ENCODE assay signal across 11 mouse cellular contexts in the genomic region with DNA sequence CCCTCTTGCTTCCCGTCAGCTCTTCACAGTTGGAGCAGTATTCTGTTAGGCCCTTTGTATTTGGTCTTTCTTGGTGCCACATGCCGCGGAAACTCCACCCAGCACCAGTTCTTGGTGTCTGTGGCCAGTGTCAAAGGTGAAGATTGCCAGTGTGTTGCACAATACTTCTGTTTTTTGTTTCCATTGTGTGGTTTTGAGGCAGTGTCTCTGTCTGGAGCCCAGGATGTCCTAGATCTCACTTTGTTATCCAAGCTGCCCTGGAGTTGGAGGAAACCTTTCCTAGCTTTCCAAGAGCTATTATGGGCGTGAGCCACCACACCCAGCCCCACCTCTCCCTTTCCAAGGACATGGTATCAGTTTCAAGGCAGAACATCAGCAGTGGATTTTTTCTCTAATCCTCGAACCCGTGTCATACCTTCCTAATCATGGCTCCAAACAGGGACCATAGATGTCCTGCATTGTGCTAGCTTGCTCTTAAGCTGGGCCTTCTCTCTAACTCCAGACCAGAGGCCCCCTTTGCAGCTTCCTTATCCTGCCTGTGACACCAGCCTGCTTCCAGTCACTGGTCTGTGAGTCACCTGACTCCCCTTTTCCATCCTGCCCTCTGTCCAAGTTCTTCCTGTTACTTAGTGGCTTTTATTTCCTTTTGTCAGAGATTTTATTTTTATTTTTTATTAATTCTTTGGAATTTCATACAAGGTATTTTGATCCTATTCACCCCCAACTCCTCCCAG. TPM values are rescaled to one million over a fixed set of nuclear protein-coding genes. Genes with fewer than 3 reads are reported as not detected.
DNase-seq lines count a peak whose midpoint lies in the region.
"Had no signal": no experiment of that assay in that cellular context is flagged by ENCODE, and none has a peak within 500 bp of the region (broad histone marks: within the 10 kb centered on the region; RNA-seq: fewer than 3 reads in every experiment).

No protein-coding gene starts in this region.

- peak; percentile 73 for DNase-seq in lung, postnatal 36 days
- DNase-seq in lung, postnatal 14 days = no peak
- DNase-seq in R1 (ENCODE audit: low read depth, low spot score) = peak; percentile 79
- DNase-seq in lung, postnatal 4 days = peak; percentile 25 to 50
- no peak for DNase-seq in thymus, adult 18-20 months
- no peak for DNase-seq in gastrocnemius, adult 18-20 months (ENCODE audit: low spot score)
- DNase-seq in layer of hippocampus, adult 9-10 months (ENCODE audit: low spot score) = no peak
- DNase-seq: cerebellum, postnatal 10 days; gastrocnemius, postnatal 36 days; kidney, adult 9 months; thymus, adult 2 months had no signal

RNA-seq across cellular contexts. Expression of a gene that starts 9.9 kb away (rescaled TPM):
- total RNA-seq in gastrocnemius, adult 18-20 months (2021) = 1 to 10 TPM; 6.5 to 8.2 TPM

Comparison
In these comparisons a context has a peak if more than half of its experiments do, and no peak if none do; other contexts are left out.
1. DNase-seq: peak in lung, postnatal 36 days (single experiment), R1 (single experiment) and lung, postnatal 4 days (2 of 2); none in lung, postnatal 14 days (single experiment), thymus, adult 18-20 months (0 of 2), gastrocnemius, adult 18-20 months (single experiment) and layer of hippocampus, adult 9-10 months (single experiment).